Mouse (Mus musculus): ENCODE measurements around the gene Mrgprd. TPM values are rescaled to one million over a fixed set of nuclear protein-coding genes. Genes with fewer than 3 reads are reported as not detected.

Mrgprd gene
- polyA plus RNA-seq, 1 experiment from 2014 or later, result not detected

DNA sequence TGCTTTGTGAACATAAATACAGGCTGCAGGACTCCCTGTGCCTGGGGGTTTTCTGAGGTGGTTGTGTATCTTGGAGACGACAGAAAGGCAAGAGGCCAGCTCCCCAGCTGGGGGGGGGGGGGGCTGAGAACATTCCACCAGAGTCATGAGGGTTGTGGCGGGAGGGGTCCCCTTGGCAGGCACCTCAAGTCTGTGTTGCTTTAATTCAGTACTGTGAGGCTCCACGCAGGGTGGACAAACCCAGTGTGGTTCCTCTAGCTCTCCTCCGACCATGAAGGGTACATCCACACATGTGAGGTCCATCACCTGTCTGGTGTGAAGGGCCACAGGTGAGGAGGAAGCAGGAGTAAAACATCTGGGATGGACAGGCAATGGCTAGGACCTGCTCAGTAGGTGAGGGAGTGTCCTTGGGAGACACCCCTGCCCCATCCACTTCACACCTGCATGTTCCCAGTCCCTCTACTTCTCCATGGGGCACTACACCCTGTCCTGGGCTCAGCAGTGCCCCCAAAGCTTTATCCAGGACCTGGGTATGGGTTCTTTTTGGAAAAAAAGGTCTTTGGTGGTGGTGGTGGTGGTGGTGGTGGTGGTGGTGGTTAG lies 19.9 kb downstream of the Mrgprd start:
- no peak overlapping the region for H3K4me2 ChIP-seq (replicated peaks)
- H3K4me1 ChIP-seq (replicated peaks), result peaks cover 7% of the 10 kb centered on the region
- 46% methylated on average over 4 of the region's 4 CpGs for WGBS
- H3K27me3 ChIP-seq (replicated peaks), result no peaks in the 10 kb centered on the region
- no peak overlapping the region for H3K27ac ChIP-seq
- no peak overlapping the region for H3K4me3 ChIP-seq (replicated peaks)
- no peak for ATAC-seq
- no peak overlapping the region for H3K9ac ChIP-seq
- no peaks in the 10 kb centered on the region for H3K36me3 ChIP-seq
- H3K9me3 ChIP-seq, result no peaks in the 10 kb centered on the region

DNA sequence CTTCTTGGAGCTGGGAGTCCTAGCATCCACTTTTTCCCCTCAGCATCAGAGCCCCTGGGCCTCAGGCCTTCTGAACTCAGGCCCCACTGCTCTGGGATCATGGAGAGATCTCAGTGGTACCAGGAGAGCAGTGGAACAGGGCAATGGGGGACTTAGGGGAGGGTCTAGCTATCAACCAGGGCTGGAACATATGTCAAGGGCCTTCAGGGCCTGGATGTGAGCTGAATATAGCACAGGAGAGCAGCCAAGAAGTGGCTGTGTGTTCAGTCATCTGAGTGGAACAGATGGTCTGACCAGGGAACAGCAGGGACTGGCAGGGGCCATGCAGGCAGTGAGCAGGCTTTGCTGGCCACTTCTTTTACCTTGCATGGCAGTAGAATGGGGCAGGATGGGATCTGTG lies 20.6 kb downstream of the Mrgprd start:
- no peaks in the 10 kb centered on the region for H3K27me3 ChIP-seq (replicated peaks)
- H3K4me1 ChIP-seq (replicated peaks), result peaks cover 3% of the 10 kb centered on the region; the same call in 1 of the 2 replicates
- no peak for ATAC-seq
- H3K4me3 ChIP-seq (replicated peaks), result no peak overlapping the region
- no peak overlapping the region for H3K27ac ChIP-seq
- no peaks in the 10 kb centered on the region for H3K36me3 ChIP-seq
- H3K9me3 ChIP-seq, result no peaks in the 10 kb centered on the region
- no peak overlapping the region for H3K9ac ChIP-seq
- H3K4me2 ChIP-seq (replicated peaks), result no peak overlapping the region

GRCm38 (mm10) chr7:145335616-145336332 lies 21.1 kb downstream of the Mrgprd start:
- H3K4me3 ChIP-seq (replicated peaks), result no peak overlapping the region
- WGBS, result 83% methylated on average over 3 of the region's 3 CpGs
- H3K4me1 ChIP-seq (replicated peaks), result 0 out of 2 replicates have a peak, but pooled peaks cover under 1% of the 10 kb centered on the region
- no peak overlapping the region for H3K27ac ChIP-seq
- ATAC-seq, result no peak
- no peak overlapping the region for H3K9ac ChIP-seq
- H3K27me3 ChIP-seq (replicated peaks), result no peaks in the 10 kb centered on the region
- H3K36me3 ChIP-seq, result no peaks in the 10 kb centered on the region
- no peak overlapping the region for H3K4me2 ChIP-seq (replicated peaks)
- no peaks in the 10 kb centered on the region for H3K9me3 ChIP-seq

DNA sequence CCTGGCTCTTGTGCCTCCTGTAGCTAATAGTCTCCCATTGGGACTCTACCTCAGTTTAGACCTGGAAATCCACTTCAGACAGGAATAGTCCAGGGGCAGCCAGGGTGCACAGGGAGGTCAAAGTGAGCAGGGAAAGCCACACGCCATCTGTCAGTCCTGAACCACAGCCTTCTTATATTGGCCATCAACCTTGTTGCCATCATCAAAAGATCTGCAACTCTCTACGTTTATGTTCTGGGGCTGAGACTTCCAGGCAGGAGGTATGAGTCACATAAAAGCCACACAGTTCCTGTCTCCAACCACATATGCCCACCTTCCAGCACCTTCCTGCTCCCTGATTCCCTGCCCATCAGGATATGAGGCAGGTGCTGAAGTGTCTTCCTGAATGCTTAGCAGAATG lies 23.3 kb downstream of the Mrgprd start:
- no peak overlapping the region for H3K27ac ChIP-seq
- 79% methylated on average over 2 of the region's 2 CpGs for WGBS
- H3K27me3 ChIP-seq (replicated peaks), result no peaks in the 10 kb centered on the region
- H3K36me3 ChIP-seq, result no peaks in the 10 kb centered on the region
- H3K9me3 ChIP-seq, result no peaks in the 10 kb centered on the region
- ATAC-seq, result no peak
- no peak overlapping the region for H3K4me2 ChIP-seq (replicated peaks)
- H3K4me3 ChIP-seq (replicated peaks), result no peak overlapping the region
- no peaks in the 10 kb centered on the region for H3K4me1 ChIP-seq (replicated peaks)
- no peak overlapping the region for H3K9ac ChIP-seq

GRCm38 (mm10) chr7:145340248-145340904 lies 25.7 kb downstream of the Mrgprd start:
- Histone ChIP-seq H3K4me3 (replicated peaks) (no peak overlapping the region), H3K27me3 (replicated peaks) (no peaks in the 10 kb centered on the region), H3K4me1 (replicated peaks) (no peaks in the 10 kb centered on the region), H3K9ac (no peak overlapping the region), H3K4me2 (replicated peaks) (no peak overlapping the region), H3K36me3 (no peaks in the 10 kb centered on the region), H3K27ac (no peak overlapping the region), H3K9me3 (no peaks in the 10 kb centered on the region)
- 80% methylated on average over 5 of the region's 5 CpGs for WGBS
- peak; percentile 4; the same call in 1 of the 2 replicates for ATAC-seq

Other genes starting within 250 kb of the Mrgprd start
- 0.59 and 1.2 TPM in 2 replicates for gene 1810010D01Rik, start 106.7 kb upstream of the Mrgprd start, polyA plus RNA-seq (2015; fragmentation: Nextera tagmentation; extraction: Ambion mirVana)
- 8.8 and 9.8 TPM in 2 replicates for gene Tpcn2, start 30.8 kb upstream of the Mrgprd start, polyA plus RNA-seq (2015; fragmentation: Nextera tagmentation; extraction: Ambion mirVana)
- 1.8 and 2.1 TPM in 2 replicates for gene Mrgprf, start 14.0 kb upstream of the Mrgprd start, polyA plus RNA-seq (2015; fragmentation: Nextera tagmentation; extraction: Ambion mirVana)